In the genomic region with DNA sequence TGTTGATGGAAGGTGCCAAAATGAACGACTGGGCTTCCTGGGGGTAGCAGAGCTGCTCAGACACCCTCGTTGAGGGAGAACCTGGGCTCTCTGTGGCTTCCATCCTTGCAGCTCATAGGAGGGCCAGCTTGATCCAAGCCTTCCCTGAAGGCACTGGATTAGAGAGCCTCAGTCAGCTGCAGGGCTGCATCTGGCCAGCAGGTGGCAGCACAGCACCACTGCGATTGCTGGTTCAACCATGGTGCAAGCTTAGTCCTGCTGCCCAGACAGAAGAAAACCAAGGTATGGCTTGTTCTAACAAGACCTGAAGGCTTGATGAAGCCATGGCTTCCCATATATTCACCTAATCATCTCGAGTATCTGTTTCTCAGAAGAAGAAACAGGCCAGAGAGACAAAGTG, we compare ENCODE assay signal across 8 mouse cellular contexts. TPM values are rescaled to one million over a fixed set of nuclear protein-coding genes. Genes with fewer than 3 reads are reported as not detected.
DNase-seq lines count a peak whose midpoint lies in the region; ATAC-seq and TF ChIP-seq lines count a peak whose summit lies in the region.

No protein-coding gene starts in this region.

- DNase-seq in gastrocnemius, postnatal 25 days: peak; percentile 69
- peak; percentile 91 to 93 for DNase-seq in left cerebral cortex, postnatal 14 days (ENCODE audit: low spot score in 2 of 2)
- DNase-seq in right cerebral cortex, postnatal 4 days: peak; percentile 93
- peak; percentile 65 to 88 for DNase-seq in urinary bladder, postnatal 4 days (ENCODE audit: low spot score in 2 of 2)

- no peaks in the 10 kb centered on the region for H3K27me3 ChIP-seq in intestine, postnatal 0 days (replicated peaks; ENCODE audit: control insufficient read depth, insufficient read depth, low read length)
- no peaks in the 10 kb centered on the region for H3K27me3 ChIP-seq in midbrain, embryonic 12.5 days

- 17% methylated on average over 4 of the region's 4 CpGs for WGBS in intestine, postnatal 0 days
- WGBS in midbrain, embryonic 12.5 days: 11% methylated on average over 4 of the region's 4 CpGs

- intact Hi-C loops in left cerebral cortex, postnatal 14 days (cut with DNase I): loop anchor here (1.0 to 5.0 kb wide), 3 partner anchors 41 to 1124 kb away; no protein-coding TSS in a partner anchor

- no peak overlapping the region for H3K4me3 ChIP-seq in cortical plate, adult 2 months (ENCODE audit: insufficient read depth, low read length)
- H3K4me3 ChIP-seq in intestine, postnatal 0 days (ENCODE audit: low read depth, low read length): no peak overlapping the region
- H3K4me3 ChIP-seq in midbrain, embryonic 12.5 days: no peak overlapping the region

- no peaks in the 10 kb centered on the region for H3K9me3 ChIP-seq in intestine, postnatal 0 days (ENCODE audit: control insufficient read depth)
- no peaks in the 10 kb centered on the region for H3K9me3 ChIP-seq in midbrain, embryonic 12.5 days

- H3K27ac ChIP-seq in cortical plate, adult 2 months (ENCODE audit: insufficient read depth, low read length): no peak overlapping the region
- H3K27ac ChIP-seq in intestine, postnatal 0 days (ENCODE audit: low read depth, low read length): no peak overlapping the region
- no peak overlapping the region for H3K27ac ChIP-seq in midbrain, embryonic 12.5 days (replicated peaks)

- no peak overlapping the region for H3K9ac ChIP-seq in intestine, postnatal 0 days (ENCODE audit: low read depth, low read length)
- H3K9ac ChIP-seq in midbrain, embryonic 12.5 days (replicated peaks): no peak overlapping the region

- peak; percentile 98 for TF ChIP-seq CTCF in cortical plate, adult 2 months (IDR thresholded peaks at IDR 0.05; ENCODE audit: extremely low read depth, insufficient read depth, low read length)
- peak; percentile 99 for TF ChIP-seq CTCF in intestine, postnatal 0 days (IDR thresholded peaks at IDR 0.05; ENCODE audit: low read depth)

- H3K36me3 ChIP-seq in intestine, postnatal 0 days (ENCODE audit: control insufficient read depth, insufficient read depth): peaks cover 25% of the 10 kb centered on the region
- peaks cover 48% of the 10 kb centered on the region for H3K36me3 ChIP-seq in midbrain, embryonic 12.5 days

- H3K4me1 ChIP-seq in cortical plate, adult 2 months (ENCODE audit: control insufficient read depth, insufficient read depth, low read length): no peaks in the 10 kb centered on the region
- H3K4me1 ChIP-seq in intestine, postnatal 0 days (replicated peaks; ENCODE audit: control insufficient read depth, insufficient read depth, low read length): no peaks in the 10 kb centered on the region
- H3K4me1 ChIP-seq in midbrain, embryonic 12.5 days: no peaks in the 10 kb centered on the region

- ATAC-seq in activated CD4-positive, CD25-positive, alpha-beta regulatory T cell, adult 4 months: peak; percentile 61
- peak; percentile 55; the same call in 1 of the 2 replicates for ATAC-seq in intestine, postnatal 0 days
- peak; percentile 73 for ATAC-seq in midbrain, embryonic 12.5 days (ENCODE audit: low FRiP score, low read depth)

- TF ChIP-seq POLR2A in cortical plate, adult 2 months (IDR thresholded peaks at IDR 0.05; ENCODE audit: extremely low read depth, insufficient read depth, low read length): no peak

- H3K4me2 ChIP-seq in intestine, postnatal 0 days (replicated peaks; ENCODE audit: low read depth): no peak overlapping the region
- no peak overlapping the region for H3K4me2 ChIP-seq in midbrain, embryonic 12.5 days (replicated peaks)

RNA-seq across cellular contexts. Expression of a gene that starts 6.3 kb away (rescaled TPM):
- 1 to 10 TPM in 1 of 2 experiments, not detected in 1; 1.0 TPM for polyA plus RNA-seq in activated CD4-positive, CD25-positive, alpha-beta regulatory T cell, adult 4 months (2017; shearing (Covaris generic))
- polyA plus RNA-seq in cortical plate, adult 2 months (2012; rRNA removed): not detected in 2 replicates
- total RNA-seq in gastrocnemius, postnatal 25 days (2021): 1 to 10 TPM in 1 of 2 experiments, not detected in 1; 1.8 TPM
- polyA plus RNA-seq in intestine, postnatal 0 days (2015; fragmentation: Nextera tagmentation; extraction: Ambion mirVana): not detected in 2 replicates
- not detected for total RNA-seq in left cerebral cortex, postnatal 14 days (2021)
- polyA plus RNA-seq in midbrain, embryonic 12.5 days (2016; fragmentation: Nextera tagmentation; extraction: Ambion mirVana): not detected in 2 replicates

RNA-seq across cellular contexts. Expression of a gene that starts 12.6 kb away (rescaled TPM):
- polyA plus RNA-seq in activated CD4-positive, CD25-positive, alpha-beta regulatory T cell, adult 4 months (2017; shearing (Covaris generic)): under 1 TPM in 1 of 2 experiments, not detected in 1; 0.60 TPM
- not detected in 2 replicates for polyA plus RNA-seq in cortical plate, adult 2 months (2012; rRNA removed)
- total RNA-seq in gastrocnemius, postnatal 25 days (2021): under 1 TPM in 1 of 2 experiments, not detected in 1; 0.38 TPM
- not detected in 2 replicates for polyA plus RNA-seq in intestine, postnatal 0 days (2015; fragmentation: Nextera tagmentation; extraction: Ambion mirVana)
- total RNA-seq in left cerebral cortex, postnatal 14 days (2021): not detected
- polyA plus RNA-seq in midbrain, embryonic 12.5 days (2016; fragmentation: Nextera tagmentation; extraction: Ambion mirVana): not detected in 2 replicates

RNA-seq across cellular contexts. Expression of a gene that starts 24.2 kb away (rescaled TPM):
- polyA plus RNA-seq in activated CD4-positive, CD25-positive, alpha-beta regulatory T cell, adult 4 months (2017; shearing (Covaris generic)): not detected
- not detected in 2 replicates for polyA plus RNA-seq in cortical plate, adult 2 months (2012; rRNA removed)
- total RNA-seq in gastrocnemius, postnatal 25 days (2021): 10 to 100 TPM in 1 of 2 experiments, under 1 TPM in 1; 0.38 to 13.6 TPM
- not detected in 2 replicates for polyA plus RNA-seq in intestine, postnatal 0 days (2015; fragmentation: Nextera tagmentation; extraction: Ambion mirVana)
- total RNA-seq in left cerebral cortex, postnatal 14 days (2021): not detected
- not detected in 2 replicates for polyA plus RNA-seq in midbrain, embryonic 12.5 days (2016; fragmentation: Nextera tagmentation; extraction: Ambion mirVana)

RNA-seq across cellular contexts. Expression of a gene that starts 34.6 kb away (rescaled TPM):
- 100 to 1,000 TPM in 1 of 2 experiments, 10 to 100 TPM in 1; 72.4 to 116 TPM for polyA plus RNA-seq in activated CD4-positive, CD25-positive, alpha-beta regulatory T cell, adult 4 months (2017; shearing (Covaris generic))
- polyA plus RNA-seq in cortical plate, adult 2 months (2012; rRNA removed): 1.8 and 2.0 TPM in 2 replicates
- total RNA-seq in gastrocnemius, postnatal 25 days (2021): 1 to 10 TPM; 1.1 to 1.4 TPM
- polyA plus RNA-seq in intestine, postnatal 0 days (2015; fragmentation: Nextera tagmentation; extraction: Ambion mirVana): 1.4 and 1.6 TPM in 2 replicates
- total RNA-seq in left cerebral cortex, postnatal 14 days (2021): 1 to 10 TPM; 3.9 to 4.0 TPM
- 16.3 and 16.8 TPM in 2 replicates for polyA plus RNA-seq in midbrain, embryonic 12.5 days (2016; fragmentation: Nextera tagmentation; extraction: Ambion mirVana)
